Mouse (Mus musculus) urinary bladder, postnatal 14 days (tissue): ENCODE measurements at regions not wholly inside any gene's neighbourhood (a gene's known extent, or its start where the extent isn't known, plus 50 kb on each side); places are given as distances from the start of the nearest gene placed in this dataset.
"Not testable (repeated sequence)": the region's sequence is repeated elsewhere in the genome, so short reads cannot be mapped to it uniquely, and the experiment has no call there.

Source experiments
- DNase-seq: peaks from one replicate; pipeline ENCODE4 v3.0.0; 2021; ENCODE audit warnings: low spot score

- peak; percentile 4 for DNase-seq
Measured at GRCm38 (mm10) chr11:16559001-16559699, 50.9 kb upstream of the Sec61g start.

- no peak for DNase-seq
Measured at GRCm38 (mm10) chr11:16561727-16562126, 53.4 kb upstream of the Sec61g start.

GRCm38 (mm10) chr11:16589085-16589680, 80.9 kb upstream of the Sec61g start:
- DNase-seq = no peak

- no peak for DNase-seq
Measured at GRCm38 (mm10) chr11:16590541-16590940, 82.3 kb upstream of the Sec61g start.

- peak; percentile 74 for DNase-seq
Measured at GRCm38 (mm10) chr11:16591471-16591921, 83.2 kb upstream of the Sec61g start.

- no peak for DNase-seq
Measured at GRCm38 (mm10) chr11:16592006-16592405, 83.7 kb upstream of the Sec61g start.

- no peak for DNase-seq
Measured at GRCm38 (mm10) chr11:16592766-16593165, 84.5 kb upstream of the Sec61g start.

GRCm38 (mm10) chr11:16594832-16595231, 86.5 kb upstream of the Sec61g start:
- no peak for DNase-seq

GRCm38 (mm10) chr11:16597038-16597830, 89.0 kb upstream of the Sec61g start:
- DNase-seq = no peak

- DNase-seq = no peak
Measured at GRCm38 (mm10) chr11:16602947-16603346, 94.7 kb upstream of the Sec61g start.

GRCm38 (mm10) chr11:16606435-16607214, 98.3 kb upstream of the Sec61g start:
- DNase-seq = no peak

GRCm38 (mm10) chr11:16607900-16608422, 99.7 kb upstream of the Sec61g start:
- not testable (repeated sequence) for DNase-seq

GRCm38 (mm10) chr11:16611741-16612140, 103.5 kb upstream of the Sec61g start:
- DNase-seq = no peak

- DNase-seq = no peak
Measured at GRCm38 (mm10) chr11:16612524-16612923, 104.2 kb upstream of the Sec61g start.

- DNase-seq = no peak
Measured at GRCm38 (mm10) chr11:16619736-16620135, 111.5 kb upstream of the Sec61g start.

GRCm38 (mm10) chr11:16623694-16624093, 115.4 kb upstream of the Sec61g start:
- DNase-seq = no peak

GRCm38 (mm10) chr11:16627294-16628085, 119.2 kb upstream of the Sec61g start:
- DNase-seq = no peak

- no peak for DNase-seq
Measured at GRCm38 (mm10) chr11:16629410-16630129, 121.3 kb upstream of the Sec61g start.

GRCm38 (mm10) chr11:16635796-16636195, 116.2 kb upstream of the Egfr start:
- DNase-seq = not testable (repeated sequence)

GRCm38 (mm10) chr11:16637679-16638078, 114.3 kb upstream of the Egfr start:
- DNase-seq = no peak
